Mouse (Mus musculus): ENCODE measurements around the gene Fam20a. TPM values are rescaled to one million over a fixed set of nuclear protein-coding genes. Genes with fewer than 3 reads are reported as not detected.
"Not testable (repeated sequence)": the region's sequence is repeated elsewhere in the genome, so short reads cannot be mapped to it uniquely, and the experiment has no call there.

Gene Fam20a
- polyA plus RNA-seq, 1 experiment from 2014 or later, result 3.3 TPM

DNA sequence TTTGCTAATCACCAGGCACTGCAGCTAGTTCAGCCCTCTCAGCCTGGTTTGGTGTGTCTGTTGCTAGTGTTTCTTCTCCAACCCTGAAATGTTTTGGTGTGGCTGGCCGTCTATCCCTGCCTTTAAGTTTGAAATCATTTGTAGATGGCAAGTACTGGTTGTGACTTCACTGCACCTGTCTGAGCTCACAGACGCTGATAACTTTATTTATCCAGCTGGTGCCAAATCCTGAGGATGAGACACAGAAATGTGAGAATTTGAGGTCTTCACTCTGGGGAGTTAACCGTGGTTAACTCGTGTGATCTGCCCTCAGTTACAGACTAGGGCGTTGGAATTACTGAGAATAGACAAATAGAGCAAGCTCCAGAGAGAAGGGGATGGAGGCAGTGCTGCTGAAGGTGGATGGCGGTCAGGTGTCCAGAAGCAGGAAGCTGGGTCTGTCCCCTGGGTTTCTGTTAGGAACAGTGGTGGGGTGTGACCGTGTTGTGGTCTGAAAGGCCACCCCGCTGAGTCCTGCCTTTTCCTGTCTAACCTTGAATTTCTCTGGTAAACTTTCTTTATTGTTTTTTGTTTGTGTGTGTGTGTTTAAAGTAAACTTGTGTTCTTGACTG, 53.9 kb downstream of the Fam20a start:
- no peak overlapping the region for H3K9ac ChIP-seq
- no peak overlapping the region for H3K4me2 ChIP-seq (replicated peaks)
- no peaks in the 10 kb centered on the region for H3K27me3 ChIP-seq
- H3K36me3 ChIP-seq, result peaks cover 60% of the 10 kb centered on the region
- H3K27ac ChIP-seq, result no peak overlapping the region
- H3K4me1 ChIP-seq, result peaks cover 3% of the 10 kb centered on the region; the same call in 1 of the 2 replicates
- no peaks in the 10 kb centered on the region for H3K9me3 ChIP-seq
- no peak overlapping the region for H3K4me3 ChIP-seq
- WGBS, result 75% methylated on average over 8 of the region's 8 CpGs
- ATAC-seq (ENCODE audit: insufficient number of reproducible peaks, insufficient read depth, low FRiP score, low TSS enrichment), result no peak

DNA sequence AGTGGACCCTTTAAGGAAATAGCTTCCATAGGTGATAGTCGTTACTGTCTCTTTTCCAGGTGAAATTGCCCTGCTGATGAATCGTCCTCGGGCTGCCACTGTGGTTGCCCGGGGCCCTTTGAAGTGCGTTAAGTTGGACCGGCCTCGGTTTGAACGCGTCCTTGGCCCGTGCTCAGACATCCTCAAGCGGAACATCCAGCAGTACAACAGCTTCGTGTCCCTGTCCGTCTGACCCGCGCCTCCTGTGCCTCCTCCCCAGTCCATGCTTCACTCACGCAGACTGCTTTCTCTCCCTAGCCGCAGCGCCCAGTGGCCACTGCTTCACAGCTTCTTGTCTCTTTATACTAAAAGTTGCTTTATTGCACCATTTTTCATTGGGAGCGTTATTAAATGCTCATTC, 54.7 kb downstream of the Fam20a start:
- Histone ChIP-seq H3K27me3 (no peaks in the 10 kb centered on the region), H3K4me1 (peaks cover 3% of the 10 kb centered on the region; the same call in 1 of the 2 replicates), H3K9ac (no peak overlapping the region), H3K4me3 (no peak overlapping the region), H3K27ac (no peak overlapping the region), H3K4me2 (replicated peaks) (no peak overlapping the region), H3K36me3 (peaks cover 67% of the 10 kb centered on the region), H3K9me3 (no peaks in the 10 kb centered on the region)
- 92% methylated on average over 19 of the region's 19 CpGs for WGBS
- ATAC-seq (ENCODE audit: insufficient number of reproducible peaks, insufficient read depth, low FRiP score, low TSS enrichment), result no peak

DNA sequence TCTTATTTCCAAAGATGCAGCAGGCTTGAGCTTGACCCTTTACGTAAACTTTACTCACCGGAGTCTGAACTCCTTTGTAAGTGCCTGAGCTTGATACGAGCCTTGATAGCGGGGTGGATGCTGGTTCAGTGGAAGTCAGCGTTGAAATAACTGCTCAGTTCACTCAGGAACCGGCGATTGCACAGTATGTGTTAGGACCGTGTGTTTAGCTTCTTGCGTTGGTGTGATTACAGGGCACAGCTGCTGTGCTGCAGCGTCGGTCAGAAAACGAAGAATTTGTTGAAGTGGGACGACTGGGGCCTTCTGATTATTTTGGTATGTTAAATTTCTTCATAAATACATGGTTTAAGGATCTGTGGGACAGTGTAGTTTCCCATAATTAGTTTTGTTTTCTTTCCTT, 55.7 kb downstream of the Fam20a start:
- H3K27ac ChIP-seq, result no peak overlapping the region
- no peak for ATAC-seq (ENCODE audit: insufficient number of reproducible peaks, insufficient read depth, low FRiP score, low TSS enrichment)
- no peaks in the 10 kb centered on the region for H3K9me3 ChIP-seq
- 95% methylated on average over 13 of the region's 13 CpGs for WGBS
- no peak overlapping the region for H3K4me2 ChIP-seq (replicated peaks)
- no peaks in the 10 kb centered on the region for H3K27me3 ChIP-seq
- peaks cover 74% of the 10 kb centered on the region for H3K36me3 ChIP-seq
- H3K4me3 ChIP-seq, result no peak overlapping the region
- peaks cover 3% of the 10 kb centered on the region; the same call in 1 of the 2 replicates for H3K4me1 ChIP-seq
- H3K9ac ChIP-seq, result no peak overlapping the region

DNA sequence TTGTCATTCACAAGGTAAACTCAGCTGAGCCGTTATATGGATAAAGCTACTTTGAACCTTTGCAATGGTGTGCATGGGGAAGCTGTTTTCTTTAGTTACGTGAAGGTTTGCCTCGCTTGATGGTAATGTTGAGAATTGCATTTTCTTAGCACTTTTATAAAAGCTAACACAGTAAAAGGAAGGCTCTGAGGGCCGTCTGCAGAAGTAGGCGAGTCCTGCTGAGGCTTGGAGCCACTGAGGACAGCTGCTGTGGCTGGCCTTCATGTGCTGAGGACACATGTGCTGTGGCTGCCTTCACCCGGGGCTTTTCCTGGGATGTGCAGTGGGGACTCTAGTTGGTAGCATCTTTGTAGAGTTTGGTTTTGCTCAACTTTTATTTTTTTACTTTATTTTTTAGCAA, 56.7 kb downstream of the Fam20a start:
- Histone ChIP-seq H3K4me2 (replicated peaks) (no peak overlapping the region), H3K4me3 (no peak overlapping the region), H3K27me3 (no peaks in the 10 kb centered on the region), H3K9ac (no peak overlapping the region), H3K4me1 (no peaks in the 10 kb centered on the region), H3K36me3 (peaks cover 82% of the 10 kb centered on the region), H3K9me3 (no peaks in the 10 kb centered on the region), H3K27ac (no peak overlapping the region)
- no peak for ATAC-seq (ENCODE audit: insufficient number of reproducible peaks, insufficient read depth, low FRiP score, low TSS enrichment)
- 84% methylated on average over 6 of the region's 6 CpGs for WGBS

DNA sequence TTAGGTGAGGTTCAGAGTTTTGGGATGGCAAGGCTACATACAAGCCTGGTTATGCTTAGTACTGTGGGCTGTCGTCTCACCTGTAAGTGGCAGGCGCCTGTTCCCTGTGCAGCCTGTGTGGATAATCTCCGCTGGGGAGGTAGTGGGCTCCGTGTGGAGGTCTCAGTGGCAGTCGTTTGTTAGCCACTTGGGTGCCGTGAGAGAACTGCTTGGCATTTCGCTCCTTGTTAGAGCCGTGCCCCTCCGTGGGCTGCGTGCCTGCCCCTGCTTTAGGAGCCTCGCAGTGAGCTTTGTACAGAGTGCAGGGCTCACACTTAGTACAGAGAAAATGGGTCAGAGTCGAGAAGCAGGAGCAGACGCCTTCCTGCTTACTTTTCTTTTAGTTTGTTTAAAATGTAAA, 57.8 kb downstream of the Fam20a start:
- Histone ChIP-seq H3K9me3 (no peaks in the 10 kb centered on the region), H3K27me3 (no peaks in the 10 kb centered on the region), H3K27ac (no peak overlapping the region), H3K4me3 (no peak overlapping the region), H3K9ac (no peak overlapping the region), H3K4me2 (replicated peaks) (no peak overlapping the region), H3K4me1 (no peaks in the 10 kb centered on the region), H3K36me3 (peaks cover 84% of the 10 kb centered on the region)
- no peak for ATAC-seq (ENCODE audit: insufficient number of reproducible peaks, insufficient read depth, low FRiP score, low TSS enrichment)
- 87% methylated on average over 13 of the region's 13 CpGs for WGBS

DNA sequence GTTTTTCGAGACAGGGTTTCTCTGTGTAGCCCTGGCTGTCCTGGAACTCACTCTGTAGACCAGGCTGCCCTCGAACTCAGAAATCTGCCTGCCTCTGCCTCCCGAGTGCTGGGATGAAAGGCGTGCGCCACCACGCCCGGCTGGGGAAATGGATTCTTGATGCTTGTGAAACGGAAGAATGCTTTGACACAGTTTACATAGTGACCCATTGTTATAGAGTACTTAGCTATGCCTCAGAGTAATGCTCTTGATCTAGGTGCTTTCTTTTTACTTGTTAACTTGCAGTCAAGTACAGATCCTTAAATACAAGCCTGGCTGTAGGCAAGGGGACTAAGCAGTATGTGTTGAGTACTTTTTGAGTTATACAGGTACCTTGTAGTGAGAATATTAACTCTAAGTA, 61.6 kb downstream of the Fam20a start:
- ATAC-seq (ENCODE audit: insufficient number of reproducible peaks, insufficient read depth, low FRiP score, low TSS enrichment); H3K27me3 ChIP-seq; H3K9ac ChIP-seq; H3K4me1 ChIP-seq; H3K9me3 ChIP-seq; H3K27ac ChIP-seq; H3K4me2 ChIP-seq (replicated peaks); H3K4me3 ChIP-seq: not testable (repeated sequence)
- H3K36me3 ChIP-seq, result peaks cover 72% of the 10 kb centered on the region
- WGBS, result 92% methylated on average over 8 of the region's 8 CpGs

DNA sequence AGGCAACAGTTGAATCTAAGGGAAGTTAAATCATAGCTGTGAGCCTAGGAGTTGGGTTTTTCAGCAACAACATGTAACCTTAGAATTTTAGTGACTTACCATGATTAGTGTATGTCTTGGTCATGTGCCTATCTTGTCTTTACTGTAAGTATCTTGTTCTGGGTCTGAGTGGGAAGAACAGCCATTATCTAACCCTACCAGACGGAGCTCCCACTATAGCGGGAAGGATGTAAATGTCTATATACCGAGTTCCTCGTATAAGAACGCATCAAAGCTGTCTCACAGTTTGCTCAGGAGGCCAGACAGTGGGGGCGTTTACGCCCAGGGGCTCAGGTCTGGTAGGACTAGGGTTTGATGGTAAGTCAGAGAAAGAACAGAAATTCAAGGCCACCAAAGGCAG, 65.8 kb downstream of the Fam20a start:
- no peak for ATAC-seq (ENCODE audit: insufficient number of reproducible peaks, insufficient read depth, low FRiP score, low TSS enrichment)
- no peak overlapping the region for H3K4me3 ChIP-seq
- H3K4me1 ChIP-seq, result peaks cover 17% of the 10 kb centered on the region
- H3K27me3 ChIP-seq, result no peaks in the 10 kb centered on the region
- peaks cover 46% of the 10 kb centered on the region for H3K36me3 ChIP-seq
- no peak overlapping the region for H3K9ac ChIP-seq
- H3K4me2 ChIP-seq (replicated peaks), result no peak overlapping the region
- H3K9me3 ChIP-seq, result no peaks in the 10 kb centered on the region
- WGBS, result 88% methylated on average over 7 of the region's 7 CpGs
- H3K27ac ChIP-seq, result no peak overlapping the region

DNA sequence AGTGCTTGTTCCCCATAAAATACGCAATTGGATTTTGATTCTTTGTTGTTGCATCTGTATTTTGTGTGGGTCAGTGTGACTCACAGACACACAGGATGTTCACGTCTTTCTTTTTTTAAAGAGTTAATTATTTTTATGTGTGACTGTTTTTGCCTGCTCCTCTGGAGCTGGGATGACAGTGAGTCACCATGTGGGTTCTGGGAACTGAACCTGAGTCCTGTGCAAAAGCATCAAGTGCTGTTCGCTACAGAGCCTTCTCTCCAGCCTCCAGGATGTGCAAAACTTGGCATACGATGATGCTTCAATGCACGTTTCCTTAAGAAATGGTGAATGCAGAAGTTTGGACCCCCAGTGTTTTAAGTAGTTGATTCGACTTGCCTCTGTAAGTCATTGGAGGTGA, 67.5 kb downstream of the Fam20a start:
- no peaks in the 10 kb centered on the region for H3K9me3 ChIP-seq
- ATAC-seq (ENCODE audit: insufficient number of reproducible peaks, insufficient read depth, low FRiP score, low TSS enrichment), result no peak
- peaks cover 23% of the 10 kb centered on the region for H3K4me1 ChIP-seq
- WGBS, result 90% methylated on average over 6 of the region's 6 CpGs
- H3K4me3 ChIP-seq, result no peak overlapping the region
- H3K4me2 ChIP-seq (replicated peaks), result no peak overlapping the region
- no peaks in the 10 kb centered on the region for H3K27me3 ChIP-seq
- no peak overlapping the region for H3K9ac ChIP-seq
- H3K36me3 ChIP-seq, result peaks cover 31% of the 10 kb centered on the region
- no peak overlapping the region for H3K27ac ChIP-seq

DNA sequence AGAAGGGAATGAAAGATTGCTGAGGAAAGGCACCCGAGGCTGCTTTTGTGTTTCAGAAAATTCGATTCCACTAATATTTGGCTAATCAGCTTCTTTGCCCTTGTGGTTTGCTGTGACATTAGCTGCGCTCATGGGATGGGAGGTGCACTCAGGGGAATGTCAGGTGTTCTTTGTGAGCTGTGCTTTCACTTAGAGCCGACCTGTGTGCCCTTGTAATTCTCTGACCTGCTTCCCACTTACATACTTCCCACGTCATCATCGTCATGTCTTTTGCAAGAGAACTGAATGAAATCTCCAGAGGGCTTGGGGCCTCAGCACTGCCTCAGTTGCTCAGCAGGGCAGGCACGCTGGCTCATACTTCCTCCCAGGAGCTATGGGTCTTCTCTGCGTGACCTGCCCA, 68.9 kb downstream of the Fam20a start:
- 0 out of 2 replicates have a peak overlapping the region, but pooled peaks have one; percentile 0 for H3K4me3 ChIP-seq
- 0 out of 2 replicates have a peak overlapping the region, but pooled peaks have one; percentile 21 for H3K9ac ChIP-seq
- ATAC-seq (ENCODE audit: insufficient number of reproducible peaks, insufficient read depth, low FRiP score, low TSS enrichment), result no peak
- H3K4me1 ChIP-seq, result peaks cover 24% of the 10 kb centered on the region
- peaks cover 26% of the 10 kb centered on the region for H3K36me3 ChIP-seq
- H3K27ac ChIP-seq, result no peak overlapping the region
- peak overlapping the region; percentile 68 for H3K4me2 ChIP-seq (replicated peaks)
- H3K9me3 ChIP-seq, result no peaks in the 10 kb centered on the region
- H3K27me3 ChIP-seq, result no peaks in the 10 kb centered on the region
- WGBS, result 67% methylated on average over 8 of the region's 8 CpGs

DNA sequence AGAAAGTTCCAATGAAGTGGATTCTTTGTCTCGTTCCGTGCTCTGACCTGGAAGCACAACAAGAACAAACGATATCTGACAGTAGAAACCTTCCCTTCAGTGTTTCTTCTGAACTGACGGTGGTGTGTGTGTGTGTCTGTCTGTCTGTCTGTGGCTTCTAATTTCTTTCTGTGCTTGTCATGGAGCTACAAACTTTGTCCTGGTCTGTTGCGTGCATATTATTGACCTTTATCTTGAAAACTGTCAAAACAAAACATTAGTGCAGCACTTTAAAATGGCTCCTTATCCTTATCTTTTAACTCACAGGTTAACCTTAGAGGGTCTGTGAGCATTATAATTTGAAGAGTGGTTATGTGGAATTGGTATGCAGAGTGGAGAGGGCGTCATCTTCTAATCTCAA, 69.6 kb downstream of the Fam20a start:
- H3K9ac ChIP-seq, result peak overlapping the region; percentile 98; the same call in 1 of the 2 replicates
- H3K4me2 ChIP-seq (replicated peaks), result peak overlapping the region; percentile 68
- no peak for ATAC-seq (ENCODE audit: insufficient number of reproducible peaks, insufficient read depth, low FRiP score, low TSS enrichment)
- H3K4me3 ChIP-seq, result peak overlapping the region; percentile 96
- H3K27me3 ChIP-seq, result no peaks in the 10 kb centered on the region
- peaks cover 24% of the 10 kb centered on the region for H3K4me1 ChIP-seq
- WGBS, result 57% methylated on average over 6 of the region's 6 CpGs
- H3K9me3 ChIP-seq, result no peaks in the 10 kb centered on the region
- H3K27ac ChIP-seq, result no peak overlapping the region
- H3K36me3 ChIP-seq, result peaks cover 26% of the 10 kb centered on the region

DNA sequence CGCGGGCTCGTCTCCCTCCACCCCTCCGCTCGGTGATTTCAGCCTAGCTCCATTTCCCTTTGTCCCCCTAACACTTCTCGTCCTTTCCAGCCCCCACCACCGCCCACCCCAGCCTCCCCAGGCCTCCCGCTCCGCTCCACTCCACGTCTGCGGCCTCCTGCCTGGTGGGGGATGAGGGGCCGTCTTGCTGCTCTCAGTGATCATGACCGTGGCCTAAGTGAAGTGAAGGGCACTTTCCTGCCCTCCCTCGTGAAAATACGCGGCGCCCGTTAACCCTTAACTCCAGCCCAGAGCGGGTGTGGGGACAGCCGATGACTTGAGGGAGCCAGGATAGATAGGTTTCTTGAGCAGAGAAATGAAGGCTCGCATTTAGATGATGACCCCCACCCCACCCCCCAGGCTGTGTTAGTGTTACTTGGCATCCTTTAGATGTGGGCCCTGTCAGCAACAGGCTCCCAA, 70.5 kb downstream of the Fam20a start:
- Histone ChIP-seq H3K9ac (peak overlapping the region; percentile 98), H3K27me3 (no peaks in the 10 kb centered on the region), H3K4me3 (peak overlapping the region; percentile 96), H3K4me1 (peaks cover 24% of the 10 kb centered on the region), H3K36me3 (peaks cover 20% of the 10 kb centered on the region), H3K9me3 (no peaks in the 10 kb centered on the region), H3K4me2 (replicated peaks) (peak overlapping the region; percentile 68), H3K27ac (peak overlapping the region; percentile 96)
- WGBS, result under 1% methylated on average over 20 of the region's 21 CpGs
- ATAC-seq (ENCODE audit: insufficient number of reproducible peaks, insufficient read depth, low FRiP score, low TSS enrichment), result no peak

DNA sequence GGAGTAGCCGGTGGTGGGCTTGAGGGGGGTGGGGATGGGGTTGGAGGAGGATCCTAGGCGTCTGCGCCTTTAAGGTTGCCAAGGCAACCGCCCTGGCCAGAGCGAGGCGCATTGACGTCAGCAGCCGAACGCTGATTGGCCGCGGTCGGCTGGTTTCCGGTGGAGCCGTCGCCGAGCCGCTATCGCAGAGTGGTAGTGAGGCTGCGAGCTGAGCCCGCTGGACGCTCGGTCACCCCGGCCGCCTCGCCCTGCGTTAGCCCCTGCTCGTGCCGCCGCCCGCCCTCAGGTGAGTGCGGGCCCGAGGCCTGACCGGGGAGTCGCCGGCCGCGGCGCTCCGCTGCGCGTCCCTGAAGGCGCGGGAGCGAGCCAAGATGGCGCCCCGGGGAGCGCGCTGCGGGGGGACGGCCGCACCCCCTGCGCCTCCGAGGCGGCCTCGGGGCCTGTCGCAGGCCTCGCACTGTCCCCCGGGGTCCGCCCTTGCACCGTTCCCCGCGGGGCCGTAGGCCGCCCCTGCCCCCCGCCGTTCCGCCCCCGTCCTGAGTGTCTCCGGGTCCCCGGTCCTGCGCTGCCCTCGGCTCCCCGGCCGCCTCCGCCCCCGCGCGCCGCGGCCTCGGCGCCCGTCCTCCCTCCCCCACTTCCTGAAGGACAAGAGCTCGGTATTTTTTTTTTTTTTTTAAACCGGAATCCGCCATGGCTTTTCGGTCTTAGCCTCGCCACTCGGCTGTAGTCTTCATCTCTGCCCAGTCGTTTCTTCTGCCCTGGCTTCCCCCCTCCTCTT, 71.1 kb downstream of the Fam20a start:
- H3K36me3 ChIP-seq, result peaks cover 14% of the 10 kb centered on the region
- WGBS, result under 1% methylated on average over 71 of the region's 90 CpGs
- peak overlapping the region; percentile 96 for H3K4me3 ChIP-seq
- peaks cover 24% of the 10 kb centered on the region for H3K4me1 ChIP-seq
- peak overlapping the region; percentile 96 for H3K27ac ChIP-seq
- peak overlapping the region; percentile 68 for H3K4me2 ChIP-seq (replicated peaks)
- H3K27me3 ChIP-seq, result no peaks in the 10 kb centered on the region
- ATAC-seq (ENCODE audit: insufficient number of reproducible peaks, insufficient read depth, low FRiP score, low TSS enrichment), result peak; percentile 92
- no peaks in the 10 kb centered on the region for H3K9me3 ChIP-seq
- H3K9ac ChIP-seq, result peak overlapping the region; percentile 98

Data from embryonic facial prominence, embryonic 12.5 days (tissue).